Mouse (Mus musculus): ENCODE measurements around the gene Sccpdh.

DNA sequence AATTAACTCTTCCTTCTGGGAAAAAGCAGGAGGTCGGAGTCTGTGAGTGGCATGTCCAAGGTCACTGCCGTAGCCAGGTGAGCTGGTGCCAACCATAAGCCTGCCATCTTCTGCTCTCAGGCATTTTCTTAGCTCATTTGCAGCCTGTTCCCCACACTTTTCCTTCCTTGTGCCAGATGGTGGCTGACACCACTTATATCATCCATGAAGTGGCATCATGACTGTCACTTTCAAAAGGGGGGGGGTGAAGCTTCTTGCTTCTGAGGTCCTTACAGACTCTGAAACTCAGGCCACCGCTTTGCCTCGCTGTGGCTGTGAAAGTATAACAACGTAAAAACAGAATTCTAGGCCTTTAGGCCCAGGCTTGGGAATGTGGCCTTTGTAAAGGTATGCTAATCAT is 16.8 kb upstream of the Sccpdh start:
- TF ChIP-seq CTCF (IDR thresholded peaks at IDR 0.05; ENCODE audit: low read depth, low read length) = no peak
- no peak for TF ChIP-seq POLR2A (IDR thresholded peaks at IDR 0.05; ENCODE audit: borderline replicate concordance, low read depth, low read length)
